Mouse (Mus musculus): Measurements from ENCODE around the gene Gm597.

The Gm597 gene

DNA sequence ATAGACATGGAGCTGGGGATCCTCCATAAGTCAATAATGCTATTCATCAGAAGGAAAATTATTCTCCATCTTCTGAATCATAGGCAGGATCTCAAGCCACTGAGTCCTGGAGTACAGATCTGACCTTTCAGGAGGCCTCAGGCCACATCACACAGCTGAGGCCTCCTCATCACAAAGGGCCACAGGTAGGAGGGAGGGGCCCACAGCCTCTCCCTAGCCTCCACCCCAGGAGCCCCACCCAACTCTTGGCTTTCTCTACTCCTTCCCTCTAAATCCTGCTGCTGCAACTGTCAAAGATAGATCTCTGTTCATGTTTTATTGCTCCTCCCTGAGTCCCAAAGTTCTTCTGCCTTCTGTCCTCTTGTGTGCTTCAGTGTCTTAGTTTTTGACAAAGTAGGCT lies at the start of gene Gm597:
Gene Gm597, minus strand, starts transcription at position 101 of the 400 bp plus-strand sequence.
- no peak for DNase-seq (ENCODE audit: low spot score)

GRCm38 (mm10) chr1:28807689-28808088 lies 27.6 kb upstream of the Gm597 start:
- no peak for DNase-seq (ENCODE audit: low spot score)

DNA sequence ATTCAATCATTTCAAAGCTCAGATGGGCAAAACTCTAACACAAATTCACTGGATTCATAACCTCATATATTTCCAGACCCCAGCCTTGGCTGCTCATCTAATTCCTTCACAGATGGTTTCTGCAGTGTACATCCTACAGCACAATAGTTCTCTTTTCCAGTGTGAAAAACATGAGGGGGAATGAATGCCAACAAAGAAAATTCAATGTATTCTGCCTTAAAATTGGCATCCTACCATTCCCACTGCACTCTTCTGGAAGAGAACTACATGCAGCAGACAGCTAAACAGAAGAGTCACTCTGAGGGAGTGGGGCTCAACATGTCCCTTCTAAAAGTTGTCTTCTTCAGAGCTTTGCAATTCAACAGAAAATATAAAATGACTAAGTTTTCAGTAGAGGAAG lies 26.6 kb upstream of the Gm597 start:
- no peak for DNase-seq (ENCODE audit: low spot score)

GRCm38 (mm10) chr1:28800881-28801280 lies 20.8 kb upstream of the Gm597 start:
- no peak for DNase-seq (ENCODE audit: low spot score)

Measured in lung, postnatal 25 days (tissue).